Mouse (Mus musculus): ENCODE data around the gene Ccdc47. TPM values are rescaled to one million over a fixed set of nuclear protein-coding genes. Genes with fewer than 3 reads are reported as not detected.
A peak's percentile ranks its signal among the peaks of the same experiment; 100 is the strongest.

The Ccdc47 gene
- 12.8 and 21.5 TPM in 2 replicates for polyA plus RNA-seq (2012; rRNA removed)

GRCm38 (mm10) chr11:106215927-106216729, at the start of gene Ccdc47:
Gene Ccdc47 (minus strand): TSS chr11:106216344.
- WGBS, result under 1% methylated on average over 46 of the region's 46 CpGs
- Histone ChIP-seq H3K4me1 (ENCODE audit: control insufficient read depth, insufficient read depth, low read length) (peaks cover 5% of the 10 kb centered on the region), H3K4me3 (replicated peaks; ENCODE audit: extremely low read depth, low read depth, low read length) (peak within 1 kb of the TSS; percentile 93)
- peak; percentile 88 for DNase-seq
- TF ChIP-seq CTCF (IDR thresholded peaks at IDR 0.05; ENCODE audit: insufficient read depth, low read length) (no peak), POLR2A (IDR thresholded peaks at IDR 0.05; ENCODE audit: borderline replicate concordance, extremely low read depth, low read depth, low read length) (peak; percentile 80; the same call in 1 of the 2 replicates)

GRCm38 (mm10) chr11:106265570-106265969, 49.4 kb upstream of the Ccdc47 start:
- DNase-seq, result no peak
- TF ChIP-seq CTCF (IDR thresholded peaks at IDR 0.05; ENCODE audit: insufficient read depth, low read length), result no peak
- WGBS, result 69% methylated on average over 4 of the region's 4 CpGs
- Histone ChIP-seq H3K4me1 (ENCODE audit: control insufficient read depth, insufficient read depth, low read length) (peaks cover 23% of the 10 kb centered on the region), H3K4me3 (replicated peaks; ENCODE audit: extremely low read depth, low read depth, low read length) (no peak overlapping the region)

GRCm38 (mm10) chr11:106264988-106265387, 48.8 kb upstream of the Ccdc47 start:
- TF ChIP-seq CTCF (IDR thresholded peaks at IDR 0.05; ENCODE audit: insufficient read depth, low read length) (no peak), POLR2A (IDR thresholded peaks at IDR 0.05; ENCODE audit: borderline replicate concordance, extremely low read depth, low read depth, low read length) (no peak)
- DNase-seq, result no peak
- Histone ChIP-seq H3K4me1 (ENCODE audit: control insufficient read depth, insufficient read depth, low read length) (peaks cover 19% of the 10 kb centered on the region), H3K4me3 (replicated peaks; ENCODE audit: extremely low read depth, low read depth, low read length) (no peak overlapping the region)
- WGBS, result 82% methylated on average over 15 of the region's 15 CpGs

GRCm38 (mm10) chr11:106263963-106264362, 47.8 kb upstream of the Ccdc47 start:
- DNase-seq, result no peak
- no peak for TF ChIP-seq CTCF (IDR thresholded peaks at IDR 0.05; ENCODE audit: insufficient read depth, low read length)
- no peak for TF ChIP-seq POLR2A (IDR thresholded peaks at IDR 0.05; ENCODE audit: borderline replicate concordance, extremely low read depth, low read depth, low read length)
- Histone ChIP-seq H3K4me3 (replicated peaks; ENCODE audit: extremely low read depth, low read depth, low read length) (no peak overlapping the region), H3K4me1 (ENCODE audit: control insufficient read depth, insufficient read depth, low read length) (peaks cover 15% of the 10 kb centered on the region)
- 80% methylated on average over 9 of the region's 9 CpGs for WGBS

GRCm38 (mm10) chr11:106260826-106261450, 44.8 kb upstream of the Ccdc47 start:
- no peak for DNase-seq
- TF ChIP-seq CTCF (IDR thresholded peaks at IDR 0.05; ENCODE audit: insufficient read depth, low read length), result no peak
- Histone ChIP-seq H3K4me1 (ENCODE audit: control insufficient read depth, insufficient read depth, low read length) (no peaks in the 10 kb centered on the region; the same call in 1 of the 2 replicates), H3K4me3 (replicated peaks; ENCODE audit: extremely low read depth, low read depth, low read length) (no peak overlapping the region)
- 69% methylated on average over 14 of the region's 14 CpGs for WGBS

- 59% methylated on average over 5 of the region's 5 CpGs for WGBS
- peak overlapping the region; percentile 92 for H3K4me3 ChIP-seq (replicated peaks; ENCODE audit: extremely low read depth, low read depth, low read length)
- TF ChIP-seq CTCF (IDR thresholded peaks at IDR 0.05; ENCODE audit: insufficient read depth, low read length) (no peak), POLR2A (IDR thresholded peaks at IDR 0.05; ENCODE audit: borderline replicate concordance, extremely low read depth, low read depth, low read length) (no peak)
- H3K4me1 ChIP-seq (ENCODE audit: control insufficient read depth, insufficient read depth, low read length), result no peaks in the 10 kb centered on the region; the same call in 1 of the 2 replicates
- DNase-seq, result no peak
Measured at GRCm38 (mm10) chr11:106256775-106257174, 40.6 kb upstream of the Ccdc47 start.

GRCm38 (mm10) chr11:106255685-106256451, 39.7 kb upstream of the Ccdc47 start, which contains the start of the genes Ftsj3 and Psmc5:
Gene Ftsj3 (minus strand): TSS chr11:106256079.
Gene Psmc5 (plus strand): TSS chr11:106256154.
- peak; percentile 98 for DNase-seq
- WGBS, result under 1% methylated on average over 42 of the region's 42 CpGs
- no peaks in the 10 kb centered on the region; the same call in 1 of the 2 replicates for H3K4me1 ChIP-seq (ENCODE audit: control insufficient read depth, insufficient read depth, low read length)
- TF ChIP-seq CTCF (IDR thresholded peaks at IDR 0.05; ENCODE audit: insufficient read depth, low read length) (no peak), POLR2A (IDR thresholded peaks at IDR 0.05; ENCODE audit: borderline replicate concordance, extremely low read depth, low read depth, low read length) (peak; percentile 82)
- H3K4me3 ChIP-seq (replicated peaks; ENCODE audit: extremely low read depth, low read depth, low read length), result peak within 1 kb of the TSS; percentile 92

- no peak for DNase-seq
- H3K4me1 ChIP-seq (ENCODE audit: control insufficient read depth, insufficient read depth, low read length), result no peaks in the 10 kb centered on the region; the same call in 1 of the 2 replicates
- peak overlapping the region; percentile 92 for H3K4me3 ChIP-seq (replicated peaks; ENCODE audit: extremely low read depth, low read depth, low read length)
- WGBS, result 1% methylated on average over 22 of the region's 22 CpGs
- no peak for TF ChIP-seq POLR2A (IDR thresholded peaks at IDR 0.05; ENCODE audit: borderline replicate concordance, extremely low read depth, low read depth, low read length)
- no peak for TF ChIP-seq CTCF (IDR thresholded peaks at IDR 0.05; ENCODE audit: insufficient read depth, low read length)
Measured at GRCm38 (mm10) chr11:106255174-106255573, 39.0 kb upstream of the Ccdc47 start.

GRCm38 (mm10) chr11:106254767-106255166, 38.6 kb upstream of the Ccdc47 start:
- TF ChIP-seq POLR2A (IDR thresholded peaks at IDR 0.05; ENCODE audit: borderline replicate concordance, extremely low read depth, low read depth, low read length) (no peak), CTCF (IDR thresholded peaks at IDR 0.05; ENCODE audit: insufficient read depth, low read length) (no peak)
- DNase-seq, result no peak
- Histone ChIP-seq H3K4me3 (replicated peaks; ENCODE audit: extremely low read depth, low read depth, low read length) (no peak overlapping the region), H3K4me1 (ENCODE audit: control insufficient read depth, insufficient read depth, low read length) (no peaks in the 10 kb centered on the region; the same call in 1 of the 2 replicates)
- 22% methylated on average over 2 of the region's 2 CpGs for WGBS
